Comparison of ENCODE assay signal across 16 mouse cellular contexts in genomic region chr11:116965061-116965460, GRCm38 (mm10). TPM values are rescaled to one million over a fixed set of nuclear protein-coding genes. Genes with fewer than 3 reads are reported as not detected.
A peak's percentile ranks its signal among the peaks of the same experiment; 100 is the strongest.
DNase-seq lines count a peak whose midpoint lies in the region; ATAC-seq lines count a peak whose summit lies in the region.
"Had no signal": no experiment of that assay in that cellular context is flagged by ENCODE, and none has a peak within 500 bp of the region (broad histone marks: within the 10 kb centered on the region; RNA-seq: fewer than 3 reads in every experiment).

No protein-coding gene starts in this region.

- H3K9me3 ChIP-seq in midbrain, embryonic 12.5 days, result no peaks in the 10 kb centered on the region
- no peaks in the 10 kb centered on the region for H3K9me3 ChIP-seq in midbrain, embryonic 11.5 days (ENCODE audit: control insufficient read depth, low read length)
- H3K9me3 ChIP-seq in embryonic facial prominence, embryonic 10.5 days, result no peaks in the 10 kb centered on the region
- H3K9me3 ChIP-seq in neural tube, embryonic 15.5 days (replicated peaks), result no peaks in the 10 kb centered on the region

- WGBS in midbrain, embryonic 12.5 days, result 78% methylated on average over 7 of the region's 7 CpGs
- 81% methylated on average over 7 of the region's 7 CpGs for WGBS in midbrain, embryonic 11.5 days
- WGBS in embryonic facial prominence, embryonic 10.5 days, result 65% methylated on average over 7 of the region's 7 CpGs
- 59% methylated on average over 7 of the region's 7 CpGs for WGBS in neural tube, embryonic 15.5 days

- 0 out of 2 replicates have a peak overlapping the region, but pooled peaks have one; percentile 16 for H3K27ac ChIP-seq in midbrain, embryonic 12.5 days (replicated peaks)
- no peak overlapping the region for H3K27ac ChIP-seq in midbrain, embryonic 11.5 days (ENCODE audit: low read depth, low read length)
- H3K27ac ChIP-seq in embryonic facial prominence, embryonic 10.5 days (replicated peaks), result peak overlapping the region; percentile 57
- peak overlapping the region; percentile 37; the same call in 1 of the 2 replicates for H3K27ac ChIP-seq in neural tube, embryonic 15.5 days (replicated peaks)
- H3K27ac ChIP-seq: heart, adult 2 months; liver, embryonic 14.5 days had no signal

- H3K27me3 ChIP-seq in midbrain, embryonic 12.5 days, result no peaks in the 10 kb centered on the region
- no peaks in the 10 kb centered on the region for H3K27me3 ChIP-seq in midbrain, embryonic 11.5 days (ENCODE audit: control insufficient read depth, insufficient read depth, low read length)
- H3K27me3 ChIP-seq in embryonic facial prominence, embryonic 10.5 days (replicated peaks; ENCODE audit: low read depth, poor library complexity, severe bottlenecking), result no peaks in the 10 kb centered on the region
- H3K27me3 ChIP-seq in neural tube, embryonic 15.5 days (replicated peaks), result no peaks in the 10 kb centered on the region

- H3K4me1 ChIP-seq in midbrain, embryonic 12.5 days, result peaks cover 7% of the 10 kb centered on the region
- H3K4me1 ChIP-seq in midbrain, embryonic 11.5 days (ENCODE audit: control insufficient read depth, insufficient read depth, low read length), result peaks cover 4% of the 10 kb centered on the region; the same call in 1 of the 2 replicates
- peaks cover 36% of the 10 kb centered on the region for H3K4me1 ChIP-seq in embryonic facial prominence, embryonic 10.5 days
- peaks cover 48% of the 10 kb centered on the region for H3K4me1 ChIP-seq in neural tube, embryonic 15.5 days

- no peak for ATAC-seq in midbrain, embryonic 12.5 days (ENCODE audit: low FRiP score, low read depth)
- ATAC-seq in midbrain, embryonic 11.5 days (ENCODE audit: low FRiP score), result no peak
- 0 out of 2 replicates have a peak, but pooled peaks have one; percentile 18 for ATAC-seq in neural tube, embryonic 15.5 days (ENCODE audit: low FRiP score)
- ATAC-seq: intestine, embryonic 16.5 days had no signal

- H3K4me3 ChIP-seq in midbrain, embryonic 12.5 days, result no peak overlapping the region
- no peak overlapping the region for H3K4me3 ChIP-seq in midbrain, embryonic 11.5 days (ENCODE audit: low read depth, low read length)
- H3K4me3 ChIP-seq in embryonic facial prominence, embryonic 10.5 days, result no peak overlapping the region
- no peak overlapping the region for H3K4me3 ChIP-seq in neural tube, embryonic 15.5 days (replicated peaks)
- H3K4me3 ChIP-seq: heart, adult 2 months had no signal

- peaks cover 52% of the 10 kb centered on the region for H3K36me3 ChIP-seq in midbrain, embryonic 12.5 days
- H3K36me3 ChIP-seq in midbrain, embryonic 11.5 days (ENCODE audit: control insufficient read depth, insufficient read depth, low read length), result 0 out of 2 replicates have a peak, but pooled peaks cover 2% of the 10 kb centered on the region
- peaks cover 15% of the 10 kb centered on the region; the same call in 1 of the 2 replicates for H3K36me3 ChIP-seq in embryonic facial prominence, embryonic 10.5 days (replicated peaks)
- H3K36me3 ChIP-seq in neural tube, embryonic 15.5 days, result peaks cover 26% of the 10 kb centered on the region; the same call in 1 of the 2 replicates

- no peak overlapping the region for H3K9ac ChIP-seq in midbrain, embryonic 12.5 days (replicated peaks)
- no peak overlapping the region for H3K9ac ChIP-seq in midbrain, embryonic 11.5 days (ENCODE audit: low read length)
- no peak overlapping the region for H3K9ac ChIP-seq in neural tube, embryonic 15.5 days (replicated peaks)
- H3K9ac ChIP-seq: liver, embryonic 14.5 days had no signal

- H3K4me2 ChIP-seq in midbrain, embryonic 12.5 days (replicated peaks), result no peak overlapping the region
- no peak overlapping the region for H3K4me2 ChIP-seq in midbrain, embryonic 11.5 days
- no peak overlapping the region for H3K4me2 ChIP-seq in neural tube, embryonic 15.5 days

- DNase-seq in midbrain, embryonic 11.5 days (ENCODE audit: low spot score, missing footprints), result no peak
- DNase-seq in adrenal gland, adult 8-10 months, result peak; percentile 69
- no peak for DNase-seq in embryonic facial prominence, embryonic 10.5 days (ENCODE audit: low spot score)
- DNase-seq in natural killer cell, adult 2 months (ENCODE audit: low spot score in 2 of 2), result no peak
- no peak for DNase-seq in MN1 (ENCODE audit: low spot score)
- DNase-seq: cerebellum, adult 2 months; heart, adult 2 months; heart, postnatal 14 days; kidney, postnatal 25 days; lung, postnatal 14 days; right cerebral cortex, postnatal 25 days had no signal

RNA-seq across cellular contexts. Expression of gene Mgat5b, which starts 46.4 kb away (rescaled TPM):
- 17.7 and 22.5 TPM in 2 replicates for polyA plus RNA-seq in midbrain, embryonic 12.5 days (2016; fragmentation: Nextera tagmentation; extraction: Ambion mirVana)
- 5.1 and 6.5 TPM in 2 replicates for polyA plus RNA-seq in midbrain, embryonic 11.5 days (2014; fragmentation: Nextera tagmentation; extraction: Ambion mirVana)
- 1 to 10 TPM in 1 of 4 experiments, under 1 TPM in 3; 0.46 to 1.0 (median 0.77) TPM for total RNA-seq in adrenal gland, adult 8-10 months (2022)
- 2.3 and 3.3 TPM in 2 replicates for polyA plus RNA-seq in embryonic facial prominence, embryonic 10.5 days (2016; fragmentation: Nextera tagmentation; extraction: Ambion mirVana)
- 20.1 and 25.0 TPM in 2 replicates for polyA plus RNA-seq in neural tube, embryonic 15.5 days (2015; fragmentation: Nextera tagmentation; extraction: Ambion mirVana)
- total RNA-seq: gastrocnemius, adult 18-20 months had no signal
- polyA plus RNA-seq: liver, embryonic 14.5 days had no signal
